Mouse (Mus musculus) liver, postnatal 0 days (tissue): Measurements from ENCODE around the gene Cttnbp2nl.

ENCODE experiments used
- CTCF ChIP-seq: sonication (generic); IDR thresholded peaks from 2 replicates; pipeline ENCODE4 v1.5.1; 2016; ENCODE audit warnings: antibody characterized with exemption, low read depth
- EP300 ChIP-seq: IDR thresholded peaks from 2 replicates; pipeline ENCODE4 v1.6.1; 2016; ENCODE audit warnings: antibody characterized with exemption, low read depth, mild to moderate bottlenecking

DNA sequence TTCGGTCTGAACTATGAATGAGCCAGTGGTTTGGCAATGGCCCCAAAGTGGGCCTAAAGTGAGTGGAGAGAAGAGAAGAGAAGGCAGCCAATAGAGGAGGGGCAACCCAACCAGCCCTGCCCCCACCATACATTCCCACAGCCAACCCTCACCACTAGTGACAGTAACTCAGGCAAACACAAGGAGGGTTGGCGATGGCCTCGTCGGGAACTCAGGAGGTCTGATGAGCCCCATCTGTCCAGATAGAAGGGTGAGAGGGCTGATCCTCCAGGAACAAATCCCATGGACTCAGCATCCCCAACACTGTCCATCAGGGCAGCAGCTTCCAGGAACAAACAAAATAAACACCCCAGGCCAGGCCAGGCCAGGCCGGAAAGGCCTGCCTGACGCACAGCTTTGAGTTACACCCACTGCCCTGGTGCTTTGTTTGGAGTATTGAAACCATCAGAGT is 96.8 kb downstream of the Cttnbp2nl start:
- TF ChIP-seq EP300, result no peak
- TF ChIP-seq CTCF, result no peak
